In the genomic region with DNA sequence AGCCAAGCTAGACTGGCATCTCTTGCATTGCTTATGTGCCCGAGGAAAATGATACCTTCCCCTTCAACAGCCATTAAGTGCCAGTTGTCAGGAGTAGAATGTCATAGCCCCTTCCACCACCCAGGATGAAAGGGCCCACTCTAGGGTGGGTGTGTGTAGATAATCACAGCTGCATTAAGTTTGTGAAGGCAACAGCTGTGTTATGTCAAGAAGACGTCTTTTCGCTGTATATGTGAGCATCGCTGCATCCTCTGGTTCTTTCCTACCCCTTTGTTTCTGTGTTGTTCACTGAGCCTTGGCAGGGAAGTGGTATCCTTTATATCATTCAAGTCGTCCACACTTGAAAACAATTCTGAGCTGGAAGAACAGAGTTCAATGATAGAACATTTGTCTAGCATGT, we compare ENCODE assay signal across 20 mouse cellular contexts. TPM values are rescaled to one million over a fixed set of nuclear protein-coding genes. Genes with fewer than 3 reads are reported as not detected.
"Had no signal": no experiment of that assay in that cellular context is flagged by ENCODE, and none has a peak within 500 bp of the region (broad histone marks: within the 10 kb centered on the region; RNA-seq: fewer than 3 reads in every experiment).

No protein-coding gene starts in this region.

- H3K4me3 ChIP-seq: limb, embryonic 13.5 days; liver, embryonic 13.5 days had no signal

- H3K27me3 ChIP-seq: limb, embryonic 13.5 days; liver, embryonic 13.5 days had no signal

- H3K4me2 ChIP-seq: limb, embryonic 13.5 days; liver, embryonic 13.5 days; midbrain, embryonic 11.5 days had no signal

- H3K4me1 ChIP-seq: limb, embryonic 13.5 days; liver, embryonic 13.5 days had no signal

- H3K36me3 ChIP-seq: limb, embryonic 13.5 days; liver, embryonic 13.5 days had no signal

- DNase-seq: kidney, postnatal 14 days; kidney, postnatal 4 days; left cerebral cortex, postnatal 4 days; liver, embryonic 13.5 days; lung, postnatal 4 days; midbrain, embryonic 14.5 days; thymus, adult 18-20 months; thymus, postnatal 36 days had no signal

- H3K9me3 ChIP-seq: liver, embryonic 13.5 days had no signal

- H3K27ac ChIP-seq: limb, embryonic 13.5 days; liver, embryonic 13.5 days had no signal

- ATAC-seq: intestine, postnatal 0 days; lung, postnatal 0 days had no signal

- H3K9ac ChIP-seq: limb, embryonic 13.5 days; liver, embryonic 13.5 days had no signal

RNA-seq across cellular contexts. Expression of a gene that starts 15.5 kb away (rescaled TPM):
- polyA plus RNA-seq: intestine, embryonic 14.5 days; intestine, postnatal 0 days; limb, embryonic 13.5 days; liver, adult 2 months; liver, embryonic 13.5 days; liver, embryonic 16.5 days; lung, postnatal 0 days; midbrain, embryonic 11.5 days; neural tube, embryonic 11.5 days; small intestine, adult 2 months; spleen, adult 2 months; testis, adult 2 months; urinary bladder, adult 2 months had no signal
